Mouse (Mus musculus): ENCODE data around the gene Spata18.

- TF ChIP-seq RAD21 (IDR thresholded peaks at IDR 0.05; ENCODE audit: low read depth, low read length) (no peak), MAFK (IDR thresholded peaks at IDR 0.05; ENCODE audit: borderline replicate concordance, low read depth, low read length) (no peak), CHD1 (IDR thresholded peaks at IDR 0.05; ENCODE audit: low read depth, low read length) (no peak), POLR2AphosphoS5 (IDR thresholded peaks at IDR 0.05; ENCODE audit: borderline replicate concordance, low read depth, low read length) (no peak), POLR2AphosphoS2 (IDR thresholded peaks at IDR 0.05; ENCODE audit: low read length) (no peak), CHD2 (IDR thresholded peaks at IDR 0.05; ENCODE audit: low read length) (no peak), EP300 (IDR thresholded peaks at IDR 0.05; ENCODE audit: low read depth in 1 of 2, low read length in 2 of 2) (no peak), RCOR1 (IDR thresholded peaks at IDR 0.05; ENCODE audit: low read depth, low read length) (no peak), CTCF (IDR thresholded peaks at IDR 0.05 in 2 of 3, conservative IDR thresholded peaks at IDR 0.05 in 1 of 3; ENCODE audit: control insufficient read depth in 1 of 3, insufficient read depth in 1 of 3, low read depth in 2 of 3, low read length in 3 of 3, poor library complexity in 1 of 3, severe bottlenecking in 1 of 3) (no peak), POLR2A (IDR thresholded peaks at IDR 0.05; ENCODE audit: control insufficient read depth in 1 of 2, insufficient read depth in 1 of 2, low read depth in 1 of 2, low read length in 2 of 2, poor library complexity in 1 of 2) (no peak)
Measured at GRCm38 (mm10) chr5:73651855-73652201, 649 bp downstream of the Spata18 start.

Measured in MEL (cell line).